Mouse (Mus musculus): ENCODE data around the gene Orai3.
"Not testable (repeated sequence)": the region's sequence is repeated elsewhere in the genome, so short reads cannot be mapped to it uniquely, and the experiment has no call there.

Gene Orai3

GRCm38 (mm10) chr7:127765756-127766155 lies 3.9 kb upstream of the Orai3 start:
- DNase-seq: no peak

GRCm38 (mm10) chr7:127766851-127767609 lies 2.6 kb upstream of the Orai3 start:
- no peak for DNase-seq

GRCm38 (mm10) chr7:127767671-127768345 lies 1.8 kb upstream of the Orai3 start:
- no peak for DNase-seq

GRCm38 (mm10) chr7:127768346-127768996 lies 1.1 kb upstream of the Orai3 start:
- no peak for DNase-seq

GRCm38 (mm10) chr7:127768997-127769593 lies 520 bp upstream of the Orai3 start:
- DNase-seq: peak; percentile 95

- no peak for DNase-seq
Observed at GRCm38 (mm10) chr7:127770039-127770905, 657 bp downstream of the Orai3 start.

GRCm38 (mm10) chr7:127771262-127771661 lies 1.6 kb downstream of the Orai3 start:
- DNase-seq: no peak

GRCm38 (mm10) chr7:127772080-127772479 lies 2.5 kb downstream of the Orai3 start:
- DNase-seq: no peak

- DNase-seq: no peak
Observed at GRCm38 (mm10) chr7:127772557-127772956, 2.9 kb downstream of the Orai3 start.

GRCm38 (mm10) chr7:127773664-127774384 lies 4.2 kb downstream of the Orai3 start:
- DNase-seq: peak; percentile 73

- DNase-seq: not testable (repeated sequence)
Observed at GRCm38 (mm10) chr7:127775837-127776236, 6.2 kb downstream of the Orai3 start.

GRCm38 (mm10) chr7:127776426-127776825 lies 6.8 kb downstream of the Orai3 start, which contains the start of gene Setd1a:
Setd1a (plus strand) TSS chr7:127776670.
- peak; percentile 94 for DNase-seq

- DNase-seq: peak; percentile 97
Observed at GRCm38 (mm10) chr7:127776878-127777473, 7.4 kb downstream of the Orai3 start.

GRCm38 (mm10) chr7:127777474-127778266 lies 8.1 kb downstream of the Orai3 start:
- DNase-seq: peak; percentile 62

GRCm38 (mm10) chr7:127778350-127778749 lies 8.7 kb downstream of the Orai3 start:
- no peak for DNase-seq

- no peak for DNase-seq
Observed at GRCm38 (mm10) chr7:127785308-127785707, 15.7 kb downstream of the Orai3 start, which contains the start of gene Gm49388. Gm49388 (plus strand) TSS chr7:127785608.

GRCm38 (mm10) chr7:127797076-127797845 lies 27.6 kb downstream of the Orai3 start:
- DNase-seq: no peak

- no peak for DNase-seq
Observed at GRCm38 (mm10) chr7:127798591-127798990, 29.0 kb downstream of the Orai3 start.

- no peak for DNase-seq
Observed at GRCm38 (mm10) chr7:127799211-127799610, 29.6 kb downstream of the Orai3 start.

All from lung, postnatal 14 days (tissue).